Mouse (Mus musculus): ENCODE data around the gene Psmb10.
A peak's percentile ranks its signal among the peaks of the same experiment; 100 is the strongest.
"Not testable (repeated sequence)": the region's sequence is repeated elsewhere in the genome, so short reads cannot be mapped to it uniquely, and the experiment has no call there.

Psmb10 gene

GRCm38 (mm10) chr8:105938306-105938669 lies at the start of gene Psmb10:
Psmb10 (minus strand) TSS chr8:105938444.
- peak; percentile 58 for DNase-seq (ENCODE audit: low spot score)

- DNase-seq (ENCODE audit: low spot score) = not testable (repeated sequence)
Observed at GRCm38 (mm10) chr8:105983406-105983805, 45.2 kb upstream of the Psmb10 start.

DNA sequence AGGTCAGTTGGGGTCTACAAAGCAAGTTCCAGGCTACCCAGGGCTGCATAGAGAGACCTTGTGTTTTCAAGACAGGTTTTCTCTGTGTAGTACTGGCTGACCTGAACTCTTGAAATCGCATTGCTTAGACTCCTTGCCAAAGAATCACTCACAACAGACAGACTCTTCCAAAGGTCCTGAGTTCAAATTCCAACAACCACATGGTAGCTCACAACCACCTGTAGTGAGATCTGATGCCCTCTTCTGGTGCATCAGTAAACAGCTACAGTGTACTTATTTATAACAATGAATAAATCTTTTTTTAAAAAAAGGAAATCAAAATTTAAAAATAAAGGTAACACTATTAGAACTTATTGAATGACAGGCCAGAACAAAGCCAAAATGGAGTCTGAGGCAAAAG lies 42.9 kb upstream of the Psmb10 start:
- DNase-seq (ENCODE audit: low spot score) = no peak

DNA sequence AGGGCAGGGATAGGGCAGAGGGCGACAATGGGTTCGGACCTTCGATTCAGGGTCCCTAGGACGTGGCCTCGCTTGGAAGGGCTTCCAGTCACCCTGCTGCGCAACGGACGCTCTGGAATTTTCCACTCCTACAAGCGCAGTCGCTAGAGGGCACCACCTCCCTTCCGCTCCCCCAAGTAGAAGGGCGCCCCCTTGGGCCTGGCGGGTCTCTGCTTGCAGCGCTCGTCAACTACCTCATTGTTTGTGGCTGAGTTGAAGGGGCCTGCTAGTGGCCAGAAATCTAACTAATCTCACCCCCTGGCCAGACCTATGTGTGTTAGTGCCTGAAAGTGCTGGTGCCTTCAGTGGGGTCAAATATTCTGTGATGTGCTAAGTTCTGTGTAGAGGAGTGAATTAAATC lies 41.1 kb upstream of the Psmb10 start, which contains the start of gene Dpep3:
Gene Dpep3 (minus strand): TSS at position 105 of the 400 bp plus-strand sequence.
- no peak for DNase-seq (ENCODE audit: low spot score)

GRCm38 (mm10) chr8:105975363-105975762 lies 37.1 kb upstream of the Psmb10 start:
- peak; percentile 36 for DNase-seq (ENCODE audit: low spot score)

- no peak for DNase-seq (ENCODE audit: low spot score)
Observed at GRCm38 (mm10) chr8:105971019-105971720, 32.9 kb upstream of the Psmb10 start.

DNA sequence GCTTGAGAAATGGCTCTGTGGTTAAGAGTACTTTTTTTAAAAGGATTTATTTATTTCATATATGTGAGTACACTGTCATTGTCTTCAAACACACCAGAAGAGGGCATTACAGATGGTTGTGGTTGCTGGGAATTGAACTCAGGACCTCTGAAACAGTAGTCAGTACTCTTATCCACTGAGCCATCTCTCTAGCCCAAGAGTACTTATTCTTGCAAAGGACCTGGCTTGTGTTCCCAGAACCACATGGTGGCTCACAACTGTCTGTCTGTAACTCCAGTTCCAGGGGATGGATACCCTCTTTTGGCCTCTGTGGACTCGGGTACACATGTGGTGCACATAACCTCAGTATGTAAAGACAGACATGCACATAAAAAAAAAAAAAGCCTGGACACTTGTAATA lies 31.1 kb upstream of the Psmb10 start:
- DNase-seq (ENCODE audit: low spot score) = no peak

- DNase-seq (ENCODE audit: low spot score) = peak; percentile 69
Observed at GRCm38 (mm10) chr8:105966692-105967311, 28.6 kb upstream of the Psmb10 start.

DNA sequence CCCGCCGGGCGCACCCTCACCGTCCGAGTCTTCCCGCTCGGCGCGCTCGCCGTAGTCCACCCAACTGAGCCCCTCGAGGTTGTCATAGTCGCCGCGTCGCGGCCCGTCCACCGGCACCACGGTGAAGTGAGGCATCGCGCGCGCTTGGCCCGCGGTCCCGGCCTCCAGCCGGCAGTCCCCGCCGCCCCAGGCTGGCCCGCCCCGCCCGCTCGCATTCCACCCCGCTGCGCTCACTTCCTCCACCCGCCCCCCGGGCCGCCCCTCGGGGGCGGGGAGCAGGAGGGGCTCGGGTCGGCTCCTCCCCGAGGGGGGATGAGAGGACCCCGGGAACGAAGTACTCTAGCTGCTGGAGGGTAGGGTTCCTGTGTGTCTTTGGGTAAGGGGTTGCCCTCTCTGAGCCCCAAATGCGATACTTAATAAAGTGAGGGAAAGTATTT lies 27.7 kb upstream of the Psmb10 start, which contains the start of gene Slc12a4:
Gene Slc12a4 (minus strand): TSS at position 193 of the 437 bp plus-strand sequence.
- peak; percentile 69 for DNase-seq (ENCODE audit: low spot score)

DNA sequence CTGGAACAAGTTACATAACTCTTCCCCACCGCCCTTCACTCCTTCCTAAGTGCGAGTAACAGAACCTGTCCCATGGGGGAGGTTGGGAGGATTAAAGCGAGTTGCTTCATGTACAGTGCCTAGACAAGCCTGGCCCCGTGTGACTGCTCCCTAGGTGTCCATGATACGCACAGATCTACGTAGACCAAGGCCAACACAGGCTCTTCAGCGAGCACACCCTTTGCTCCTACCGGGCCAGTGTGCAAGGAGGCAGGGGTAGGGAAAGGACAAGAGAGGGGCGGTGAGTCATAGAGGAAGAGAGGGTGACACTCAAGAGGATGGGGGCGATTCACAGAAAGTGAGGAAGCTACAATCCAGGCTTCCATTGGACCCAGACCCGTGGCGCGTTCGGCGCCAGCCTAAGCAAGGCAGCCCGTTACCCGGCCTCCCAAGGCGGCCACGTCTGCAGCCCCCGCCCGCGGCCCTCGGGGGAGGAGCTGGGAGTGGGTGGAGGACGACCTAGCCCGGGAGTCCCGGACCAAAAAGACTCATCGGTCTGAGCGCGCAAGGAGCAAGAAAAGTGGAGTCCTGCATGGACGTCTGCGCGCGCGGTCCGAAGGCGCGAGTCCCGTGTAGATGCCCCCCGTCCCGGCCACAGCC lies 27.1 kb upstream of the Psmb10 start:
- peak; percentile 41 for DNase-seq (ENCODE audit: low spot score)

GRCm38 (mm10) chr8:105964506-105965265 lies 26.4 kb upstream of the Psmb10 start:
- DNase-seq (ENCODE audit: low spot score) = no peak

- DNase-seq (ENCODE audit: low spot score) = no peak
Observed at GRCm38 (mm10) chr8:105961536-105961935, 23.3 kb upstream of the Psmb10 start.

DNA sequence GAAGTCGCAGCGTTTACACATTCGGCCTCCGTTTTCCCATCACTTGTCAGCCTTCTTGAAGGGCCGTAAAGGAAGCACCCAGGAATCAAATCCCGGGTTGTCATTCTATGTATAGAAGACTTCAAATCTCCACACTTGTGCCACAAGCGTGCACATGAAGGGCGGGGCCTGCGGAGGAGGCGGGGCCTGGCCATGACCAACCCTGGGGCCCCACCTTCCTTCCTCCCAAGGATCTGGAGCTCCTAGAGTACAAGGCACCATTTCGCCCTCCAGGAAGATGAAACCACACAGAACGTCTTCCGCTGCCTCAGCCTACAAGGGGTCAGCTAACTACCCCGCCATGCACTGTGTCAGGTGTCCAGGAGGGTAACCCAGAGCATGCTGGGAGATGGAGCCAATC lies 22.9 kb upstream of the Psmb10 start:
- DNase-seq (ENCODE audit: low spot score) = no peak

DNA sequence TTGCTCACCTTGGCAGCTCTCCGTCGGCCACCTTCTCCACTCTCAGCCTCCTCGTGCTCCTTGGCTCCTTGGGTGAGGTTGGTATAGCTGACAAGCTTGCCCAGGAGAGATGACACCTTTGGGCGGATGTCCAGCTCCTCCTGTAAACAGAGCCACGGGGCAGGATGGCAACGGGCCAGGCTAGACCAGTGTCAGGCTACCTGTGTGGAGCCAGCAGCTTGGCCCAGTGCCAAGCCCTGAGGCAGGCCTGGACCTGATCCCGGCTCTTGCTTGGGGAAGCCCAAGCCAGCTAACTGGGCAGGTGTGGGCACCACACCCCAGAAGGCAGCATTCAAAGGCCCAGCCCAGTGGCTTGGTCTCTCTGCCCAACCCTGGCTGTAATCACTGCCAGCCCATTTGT lies 21.1 kb upstream of the Psmb10 start:
- no peak for DNase-seq (ENCODE audit: low spot score)

GRCm38 (mm10) chr8:105957813-105958212 lies 19.6 kb upstream of the Psmb10 start:
- no peak for DNase-seq (ENCODE audit: low spot score)

DNA sequence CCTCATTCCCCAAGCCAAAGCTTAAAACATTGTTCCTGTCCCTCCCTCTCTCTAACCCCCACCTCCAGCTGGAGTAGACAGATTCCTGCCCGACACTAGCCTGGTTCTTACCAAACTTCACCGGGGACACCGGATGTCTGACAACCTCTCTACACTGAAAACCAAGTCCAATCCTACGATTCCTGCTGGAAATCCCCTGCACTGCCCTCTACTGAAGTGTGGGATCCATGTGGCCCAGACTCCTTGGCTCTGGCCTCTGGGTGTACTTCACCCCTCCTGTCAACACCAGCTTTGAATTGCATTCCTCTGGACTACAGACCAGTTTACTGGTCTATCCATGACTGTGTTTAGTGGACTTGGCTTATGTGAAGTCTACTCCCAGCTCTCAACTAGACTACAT lies 18.3 kb upstream of the Psmb10 start:
- no peak for DNase-seq (ENCODE audit: low spot score)

DNA sequence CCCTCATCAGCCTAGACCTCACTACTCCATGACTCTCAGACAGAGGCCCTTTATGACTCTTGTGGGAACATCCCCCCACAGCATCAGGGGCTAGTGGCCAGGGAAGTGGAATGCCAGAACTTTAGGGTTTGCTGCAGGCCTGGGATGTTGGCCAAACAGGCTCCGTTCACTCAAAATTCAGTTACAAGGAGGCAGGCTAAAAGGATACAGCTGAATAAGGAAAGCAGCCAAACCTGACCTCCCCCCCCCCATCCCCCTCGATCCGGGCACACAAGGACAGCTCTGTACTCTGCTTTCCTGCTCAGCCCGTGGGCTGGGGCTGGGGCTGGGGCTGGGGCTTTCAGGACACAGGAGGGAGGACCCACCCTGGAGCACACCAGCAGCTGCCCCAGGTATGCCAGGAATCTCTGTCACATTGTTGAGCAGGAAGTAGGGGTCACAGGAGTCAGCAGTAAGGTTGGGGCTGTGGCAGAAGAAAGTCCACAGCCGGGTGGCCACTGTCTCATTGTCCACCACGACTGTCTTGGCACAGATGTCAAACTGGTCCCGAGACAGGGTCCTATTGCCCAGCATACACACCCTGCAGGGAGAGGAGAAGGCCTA lies 12.9 kb upstream of the Psmb10 start:
- DNase-seq (ENCODE audit: low spot score) = peak; percentile 35

DNA sequence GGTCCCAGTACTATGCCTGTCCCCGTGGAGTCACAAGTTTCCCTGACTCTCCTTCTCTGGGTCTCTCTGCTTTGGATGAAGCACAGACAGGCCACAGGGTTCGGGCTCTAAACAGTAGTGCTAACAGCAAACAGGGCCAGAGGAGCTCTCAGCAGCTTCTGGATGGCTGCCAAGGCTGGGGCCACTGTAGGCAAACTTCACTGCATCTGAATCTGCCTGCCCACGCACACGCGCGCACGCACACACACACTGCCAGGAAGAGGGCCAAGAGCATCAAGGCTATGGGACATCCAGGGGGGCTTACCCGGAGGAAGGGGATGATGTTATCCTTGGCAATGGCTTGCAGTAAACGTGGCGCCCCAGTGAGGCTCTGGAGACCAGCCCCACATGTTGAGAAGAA lies 11.1 kb upstream of the Psmb10 start:
- no peak for DNase-seq (ENCODE audit: low spot score)

GRCm38 (mm10) chr8:105943321-105943739 lies 5.1 kb upstream of the Psmb10 start, which contains the start of gene Lcat:
Lcat (minus strand) TSS chr8:105943382.
- no peak for DNase-seq (ENCODE audit: low spot score)

- no peak for DNase-seq (ENCODE audit: low spot score)
Observed at GRCm38 (mm10) chr8:105942542-105942941, 4.3 kb upstream of the Psmb10 start.

GRCm38 (mm10) chr8:105942026-105942425 lies 3.8 kb upstream of the Psmb10 start:
- DNase-seq (ENCODE audit: low spot score) = no peak

All from embryo, embryonic 10 days (tissue).